Mouse (Mus musculus): Measurements from ENCODE around the gene Nr2e3.

Nr2e3 gene

GRCm38 (mm10) chr9:59951001-59951750 lies 9.3 kb downstream of the Nr2e3 start:
- in situ Hi-C loops (cut with MboI, MseI): no loop called here

- in situ Hi-C loops (cut with MboI, MseI): loop anchor here in 1 of 2 experiments (5.0 to 10.0 kb wide), 2 partner anchors 228 to 1715 kb away; no protein-coding TSS in a partner anchor
Observed at GRCm38 (mm10) chr9:59949981-59950380, 10.5 kb downstream of the Nr2e3 start.

GRCm38 (mm10) chr9:59949511-59949910 lies 10.9 kb downstream of the Nr2e3 start:
- in situ Hi-C loops (cut with MboI, MseI): loop anchor here in 1 of 2 experiments (5.0 to 10.0 kb wide), 2 partner anchors 227 to 1715 kb away; no protein-coding TSS in a partner anchor

GRCm38 (mm10) chr9:59948691-59949250 lies 11.7 kb downstream of the Nr2e3 start:
- in situ Hi-C loops (cut with MboI, MseI): loop anchor here in 1 of 2 experiments (5.0 to 10.0 kb wide), 2 partner anchors 226 to 1716 kb away; no protein-coding TSS in a partner anchor

GRCm38 (mm10) chr9:59948226-59948625 lies 12.2 kb downstream of the Nr2e3 start:
- in situ Hi-C loops (cut with MboI, MseI): loop anchor here in 1 of 2 experiments (5.0 to 10.0 kb wide), 2 partner anchors 226 to 1717 kb away; no protein-coding TSS in a partner anchor

- in situ Hi-C loops (cut with MboI, MseI): loop anchor here in 1 of 2 experiments (5.0 to 10.0 kb wide), 2 partner anchors 225 to 1718 kb away; no protein-coding TSS in a partner anchor
Observed at GRCm38 (mm10) chr9:59947271-59947670, 13.2 kb downstream of the Nr2e3 start.

GRCm38 (mm10) chr9:59945241-59945640 lies 15.2 kb downstream of the Nr2e3 start:
- in situ Hi-C loops (cut with MboI, MseI): loop anchor here in 1 of 2 experiments (5.0 to 10.0 kb wide), 2 partner anchors 223 to 1720 kb away; no protein-coding TSS in a partner anchor

GRCm38 (mm10) chr9:59943826-59944225 lies 16.6 kb downstream of the Nr2e3 start:
- in situ Hi-C loops (cut with MboI, MseI): loop anchor here in 1 of 2 experiments (10.0 kb wide), 1 partner anchor 1721 kb away; no protein-coding TSS in a partner anchor

GRCm38 (mm10) chr9:59942501-59943085 lies 17.9 kb downstream of the Nr2e3 start:
- in situ Hi-C loops (cut with MboI, MseI): loop anchor here in 1 of 2 experiments (10.0 kb wide), 1 partner anchor 1722 kb away; no protein-coding TSS in a partner anchor

- in situ Hi-C loops (cut with MboI, MseI): loop anchor here in 1 of 2 experiments (10.0 kb wide), 1 partner anchor 1723 kb away; no protein-coding TSS in a partner anchor
Observed at GRCm38 (mm10) chr9:59941885-59942350, 18.5 kb downstream of the Nr2e3 start.

GRCm38 (mm10) chr9:59940913-59941884 lies 19.3 kb downstream of the Nr2e3 start:
- in situ Hi-C loops (cut with MboI, MseI): loop anchor here in 1 of 2 experiments (10.0 kb wide), 1 partner anchor 1724 kb away; no protein-coding TSS in a partner anchor

- in situ Hi-C loops (cut with MboI, MseI): loop anchor here (10.0 kb wide), 2 partner anchors 1725 to 1735 kb away; no protein-coding TSS in a partner anchor
Observed at GRCm38 (mm10) chr9:59939691-59940090, 20.8 kb downstream of the Nr2e3 start.

- in situ Hi-C loops (cut with MboI, MseI): loop anchor here in 1 of 2 experiments (10.0 kb wide), 1 partner anchor 1736 kb away; no protein-coding TSS in a partner anchor
Observed at GRCm38 (mm10) chr9:59938529-59938928, 21.9 kb downstream of the Nr2e3 start.

GRCm38 (mm10) chr9:59935866-59936265 lies 24.6 kb downstream of the Nr2e3 start:
- in situ Hi-C loops (cut with MboI, MseI): loop anchor here in 1 of 2 experiments (10.0 kb wide), 1 partner anchor 1739 kb away; no protein-coding TSS in a partner anchor

GRCm38 (mm10) chr9:59930248-59930647 lies 30.2 kb downstream of the Nr2e3 start:
- in situ Hi-C loops (cut with MboI, MseI): loop anchor here in 1 of 2 experiments (10.0 kb wide), 1 partner anchor 1745 kb away; no protein-coding TSS in a partner anchor

GRCm38 (mm10) chr9:59914761-59915160 lies 45.7 kb downstream of the Nr2e3 start:
- in situ Hi-C loops (cut with MboI, MseI): no loop called here

- in situ Hi-C loops (cut with MboI, MseI): no loop called here
Observed at GRCm38 (mm10) chr9:59903382-59903781, 57.1 kb downstream of the Nr2e3 start.
